Mouse (Mus musculus) limb, embryonic 11.5 days (tissue): ENCODE measurements around the gene Klhl41. TPM values are rescaled to one million over a fixed set of nuclear protein-coding genes. Genes with fewer than 3 reads are reported as not detected.

Experiments
- ATAC-seq: fragments of 200-750 bp; cut with Nextera tagmentation; 2 replicates; pipeline ENCODE4 v1.8.0; 2017; ENCODE audit warnings: low read depth; ENCODE audit not compliant: insufficient number of reproducible peaks, low FRiP score, low TSS enrichment
- DNase-seq: peaks from one replicate; pipeline ENCODE4 v3.0.0-alpha.2; 2015; ENCODE audit warnings: low spot score
- H3K27ac ChIP-seq: fragments of 300-500 bp; sonication (generic); replicated peaks from 2 replicates; pipeline ENCODE4 v1.5.1; 2014; ENCODE audit warnings: low read depth, mild to moderate bottlenecking, low read length
- H3K27me3 ChIP-seq: fragments of 300-500 bp; sonication (generic); 2 replicates; pipeline ENCODE4 v1.6.1; 2014; ENCODE audit warnings: mild to moderate bottlenecking, low read length, mixed read lengths; ENCODE audit not compliant: control insufficient read depth, insufficient read depth
- H3K36me3 ChIP-seq: fragments of 300-500 bp; sonication (generic); 2 replicates; pipeline ENCODE4 v1.6.1; 2014; ENCODE audit warnings: mild to moderate bottlenecking, low read length, moderate library complexity, mixed read lengths; ENCODE audit not compliant: control insufficient read depth, insufficient read depth
- H3K4me1 ChIP-seq: fragments of 300-500 bp; sonication (generic); 2 replicates; pipeline ENCODE4 v1.6.1; 2014; ENCODE audit warnings: low read length, mixed read lengths; ENCODE audit not compliant: control insufficient read depth, insufficient read depth
- H3K4me2 ChIP-seq: fragments of 300-500 bp; sonication (generic); 2 replicates; pipeline ENCODE4 v1.6.1; 2014; ENCODE audit warnings: low read depth, mild to moderate bottlenecking, moderate library complexity; ENCODE audit not compliant: severe bottlenecking
- H3K4me3 ChIP-seq: fragments of 300-500 bp; sonication (generic); 2 replicates; pipeline ENCODE4 v1.5.1; 2014; ENCODE audit warnings: low read depth, low read length
- H3K9ac ChIP-seq: fragments of 300-500 bp; sonication (generic); 2 replicates; pipeline ENCODE4 v1.6.1; 2014; ENCODE audit warnings: mild to moderate bottlenecking, low read length
- H3K9me3 ChIP-seq: fragments of 300-500 bp; sonication (generic); 2 replicates; pipeline ENCODE4 v1.6.1; 2016; ENCODE audit warnings: low read length; ENCODE audit not compliant: control insufficient read depth
- WGBS: fragments of 180-500 bp; shearing (Covaris S2); extraction: QIAGEN DNeasy Blood & Tissue Kit; methylation state at CpG from one replicate; pipeline ENCODE4 v1.1.7; 2014; 5-methylcytosine and 5-hydroxymethylcytosine counted together
- polyA plus RNA-seq: library from polyadenylated mRNA; unstranded; fragments of >200 nt; fragmentation: Nextera tagmentation; extraction: Ambion mirVana; gene quantifications from 2 replicates; pipeline ENCODE4 v1.2.1, GENCODE M21; 2014

The Klhl41 gene
- polyA plus RNA-seq, 1 experiment from 2014 or later, result 3.5 TPM

DNA sequence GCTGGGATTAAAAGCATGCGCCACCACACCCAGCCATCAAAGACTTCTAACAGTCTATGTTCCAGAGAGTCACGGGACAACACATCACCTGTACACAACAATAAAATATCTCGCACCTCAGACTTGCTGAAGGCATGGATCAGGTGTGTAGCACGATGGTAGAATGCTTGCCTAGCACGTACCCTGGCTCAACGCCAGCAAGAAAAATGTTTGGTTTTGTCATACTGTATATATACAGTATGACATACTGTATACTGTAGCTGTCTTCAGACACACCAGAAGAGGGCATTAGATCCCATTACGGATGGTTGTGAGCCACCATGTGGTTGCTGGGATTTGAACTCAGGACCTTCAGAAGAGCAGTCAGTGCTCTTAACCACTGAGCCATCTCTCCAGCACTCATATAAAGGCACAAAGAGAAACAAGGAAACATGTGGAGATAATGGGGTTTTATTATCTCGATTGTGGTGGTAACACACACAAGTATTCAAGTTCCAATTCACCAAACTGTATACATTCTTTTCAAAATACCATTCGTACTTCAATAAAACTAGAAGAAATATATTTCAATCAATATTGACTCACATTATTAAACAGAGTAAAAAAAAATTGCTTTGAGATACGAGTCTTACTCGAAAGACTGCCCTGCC is 24.8 kb upstream of the Klhl41 start:
- ATAC-seq (no peak), DNase-seq (no peak)
- WGBS, result 93% methylated on average over 11 of the region's 11 CpGs
- Histone ChIP-seq H3K9me3 (no peaks in the 10 kb centered on the region), H3K4me2 (no peak overlapping the region), H3K9ac (no peak overlapping the region), H3K4me1 (peaks cover 2% of the 10 kb centered on the region; the same call in 1 of the 2 replicates), H3K27me3 (no peaks in the 10 kb centered on the region), H3K27ac (no peak overlapping the region), H3K36me3 (no peaks in the 10 kb centered on the region), H3K4me3 (no peak overlapping the region)

DNA sequence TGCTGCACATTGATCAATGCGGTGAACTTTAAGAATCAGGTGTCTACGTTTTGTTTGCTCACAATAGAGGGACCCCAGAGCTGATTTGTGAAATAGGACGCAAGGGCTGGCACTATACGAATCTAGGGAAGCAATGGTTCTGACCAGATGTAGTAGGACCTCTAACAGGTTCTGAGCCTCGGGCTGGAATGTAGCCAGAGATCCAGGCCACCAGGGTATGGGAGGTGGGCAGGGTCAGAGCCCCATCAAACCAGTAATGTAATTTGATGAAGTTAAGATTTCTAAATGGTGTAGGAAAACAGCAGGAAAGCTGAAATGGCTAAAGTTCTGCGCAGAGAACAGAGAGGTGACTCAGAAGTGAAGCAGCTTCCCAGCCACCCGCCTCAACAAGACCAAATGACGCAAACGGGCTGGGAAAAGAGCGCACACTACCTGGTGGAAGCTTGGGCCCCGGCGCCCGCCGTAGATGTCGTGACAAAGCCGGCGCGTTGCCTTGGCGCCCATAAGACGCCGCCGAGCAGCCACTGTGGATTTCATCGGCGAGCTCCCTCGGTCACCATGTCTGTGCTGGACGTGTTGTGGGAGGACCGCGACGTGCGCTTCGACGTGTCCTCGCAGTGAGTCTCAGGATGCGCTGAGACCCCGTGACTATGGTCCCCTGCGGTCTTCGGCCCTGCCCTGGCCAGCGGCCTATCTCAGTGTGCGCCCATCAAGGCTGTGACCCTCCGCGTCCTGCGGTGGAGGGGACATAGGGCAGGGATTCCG is 23.0 kb upstream of the Klhl41 start, which contains the start of gene Bbs5:
TSS of gene Bbs5 (plus strand) at position 446 of the 765 bp plus-strand sequence.
- H3K27ac ChIP-seq, result no peak within 1 kb of the TSS
- peak within 1 kb of the TSS; percentile 85 for H3K4me3 ChIP-seq
- no peaks in the 10 kb centered on the region for H3K9me3 ChIP-seq
- ATAC-seq, result peak; percentile 90
- H3K36me3 ChIP-seq, result no peaks in the 10 kb centered on the region
- peak; percentile 92 for DNase-seq
- no peaks in the 10 kb centered on the region for H3K27me3 ChIP-seq
- H3K9ac ChIP-seq, result peak within 1 kb of the TSS; percentile 78
- peak within 1 kb of the TSS; percentile 76 for H3K4me2 ChIP-seq
- H3K4me1 ChIP-seq, result peaks cover 2% of the 10 kb centered on the region; the same call in 1 of the 2 replicates
- 3% methylated on average over 43 of the region's 43 CpGs for WGBS

GRCm38 (mm10) chr2:69649716-69650115 is 20.2 kb upstream of the Klhl41 start:
- Histone ChIP-seq H3K27me3 (no peaks in the 10 kb centered on the region), H3K4me1 (peaks cover 2% of the 10 kb centered on the region; the same call in 1 of the 2 replicates), H3K9me3 (no peaks in the 10 kb centered on the region), H3K9ac (no peak overlapping the region), H3K4me2 (no peak overlapping the region), H3K4me3 (no peak overlapping the region), H3K27ac (no peak overlapping the region), H3K36me3 (0 out of 2 replicates have a peak, but pooled peaks cover 2% of the 10 kb centered on the region)
- ATAC-seq (no peak), DNase-seq (no peak)
- WGBS, result 86% methylated on average over 5 of the region's 5 CpGs

DNA sequence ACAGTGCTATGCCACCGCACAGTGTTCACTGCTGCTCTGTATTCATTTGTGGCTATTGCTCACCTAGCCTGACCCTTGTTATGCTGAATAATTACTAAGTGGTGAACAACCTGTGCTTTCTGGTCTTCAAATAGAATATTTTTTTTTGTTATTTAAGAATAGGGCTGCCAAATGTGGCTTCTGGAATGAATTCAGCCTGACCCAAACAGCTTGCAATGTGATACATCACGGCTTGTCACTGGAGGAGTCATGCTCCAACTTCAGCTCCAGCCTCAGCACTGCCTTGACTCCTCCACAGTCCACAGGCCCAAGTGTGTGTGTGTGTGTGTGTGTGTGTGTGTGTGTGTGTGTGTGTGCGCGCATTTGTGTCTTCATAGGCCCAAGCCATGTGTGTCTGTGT is 10.6 kb upstream of the Klhl41 start:
- Histone ChIP-seq H3K36me3 (no peaks in the 10 kb centered on the region), H3K9me3 (no peaks in the 10 kb centered on the region)
- 91% methylated on average over 4 of the region's 4 CpGs for WGBS

GRCm38 (mm10) chr2:69663827-69664476 is 6.0 kb upstream of the Klhl41 start:
- Histone ChIP-seq H3K36me3 (no peaks in the 10 kb centered on the region), H3K4me3 (no peak overlapping the region), H3K9ac (no peak overlapping the region), H3K4me2 (no peak overlapping the region), H3K27ac (no peak overlapping the region), H3K27me3 (no peaks in the 10 kb centered on the region), H3K9me3 (no peaks in the 10 kb centered on the region), H3K4me1 (no peaks in the 10 kb centered on the region)
- DNase-seq, result no peak
- no peak for ATAC-seq
- 75% methylated on average over 13 of the region's 13 CpGs for WGBS

More for the DNA sequence above, 10.6 kb upstream of the Klhl41 start:
- Histone ChIP-seq H3K27me3 (no peaks in the 10 kb centered on the region), H3K4me2 (no peak overlapping the region), H3K27ac (no peak overlapping the region), H3K4me1 (no peaks in the 10 kb centered on the region), H3K9ac (no peak overlapping the region), H3K4me3 (no peak overlapping the region)
- ATAC-seq, result no peak
- DNase-seq, result no peak

DNA sequence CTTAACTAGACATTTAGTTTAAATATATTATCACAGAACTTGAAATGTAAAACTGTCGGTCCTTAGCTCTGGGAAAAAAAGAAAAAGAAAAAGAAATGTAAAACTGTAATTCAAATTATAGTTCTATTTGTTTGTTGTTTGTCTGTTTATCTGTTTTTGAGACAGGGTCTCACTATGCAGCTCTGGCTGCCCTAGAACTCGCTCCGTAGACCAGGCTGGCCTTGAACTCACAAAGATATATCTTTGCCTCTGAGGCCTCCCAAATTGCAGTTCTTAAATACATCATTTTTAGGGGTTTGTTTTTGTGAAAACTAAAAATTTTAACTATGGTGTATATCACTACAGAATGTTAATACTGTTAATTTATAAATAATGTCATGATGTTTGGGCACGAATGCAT is 2.3 kb upstream of the Klhl41 start:
- WGBS, result 96% methylated on average over 4 of the region's 4 CpGs
- Histone ChIP-seq H3K27me3 (no peaks in the 10 kb centered on the region), H3K9ac (no peak overlapping the region), H3K4me3 (no peak overlapping the region), H3K4me2 (no peak overlapping the region), H3K27ac (no peak overlapping the region), H3K9me3 (no peaks in the 10 kb centered on the region), H3K36me3 (no peaks in the 10 kb centered on the region), H3K4me1 (no peaks in the 10 kb centered on the region)
- ATAC-seq (no peak), DNase-seq (no peak)

DNA sequence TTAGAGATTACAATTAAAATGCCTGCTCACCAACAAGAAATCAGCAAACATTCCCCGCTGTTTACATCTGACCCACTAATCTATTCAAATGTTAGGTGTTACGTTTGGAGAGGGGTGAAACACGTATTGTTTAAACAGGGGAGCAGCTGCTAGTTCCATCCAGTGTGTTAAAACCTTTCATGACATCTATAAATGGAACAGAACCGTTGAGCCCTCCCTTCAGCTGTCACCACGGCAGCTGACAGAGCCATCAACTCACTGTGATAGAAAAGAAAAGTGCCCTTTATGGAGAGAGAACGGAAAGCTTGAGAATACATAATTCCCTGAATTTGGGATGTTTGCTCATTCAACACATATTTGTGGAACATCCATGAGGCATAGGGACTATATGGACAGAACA is 1.5 kb upstream of the Klhl41 start:
- ATAC-seq (no peak), DNase-seq (no peak)
- 86% methylated on average over 6 of the region's 6 CpGs for WGBS
- no peak overlapping the region for H3K27ac ChIP-seq
- H3K9ac ChIP-seq, result no peak overlapping the region
- no peaks in the 10 kb centered on the region for H3K9me3 ChIP-seq
- no peaks in the 10 kb centered on the region for H3K4me1 ChIP-seq
- H3K36me3 ChIP-seq, result no peaks in the 10 kb centered on the region
- no peaks in the 10 kb centered on the region for H3K27me3 ChIP-seq
- no peak overlapping the region for H3K4me2 ChIP-seq
- H3K4me3 ChIP-seq, result no peak overlapping the region

DNA sequence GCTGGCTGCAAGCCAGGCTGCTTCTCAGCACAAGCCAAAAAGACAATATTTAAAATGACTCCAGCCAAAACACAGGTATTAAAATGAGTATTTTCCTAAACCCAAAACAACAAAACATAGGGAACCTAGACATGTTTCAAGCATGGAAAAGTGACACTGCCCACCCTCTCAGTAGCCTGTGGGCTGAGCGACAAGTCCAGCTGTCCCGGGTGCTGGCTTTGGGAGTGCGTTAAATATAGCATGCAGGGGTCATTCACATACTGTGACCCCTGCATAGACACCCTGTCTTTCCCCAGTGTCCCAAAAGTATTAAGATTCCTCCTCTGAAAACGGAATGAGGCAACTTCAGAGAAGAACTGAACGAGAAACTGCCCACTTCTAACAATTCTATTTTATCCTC is 3.8 kb downstream of the Klhl41 start:
- Histone ChIP-seq H3K4me3 (no peak overlapping the region), H3K27me3 (no peaks in the 10 kb centered on the region), H3K27ac (no peak overlapping the region), H3K9ac (no peak overlapping the region), H3K9me3 (no peaks in the 10 kb centered on the region), H3K4me1 (no peaks in the 10 kb centered on the region), H3K36me3 (no peaks in the 10 kb centered on the region), H3K4me2 (no peak overlapping the region)
- 80% methylated on average over 5 of the region's 5 CpGs for WGBS
- ATAC-seq (no peak), DNase-seq (no peak)
